Mouse (Mus musculus) heart, adult 8-10 months (tissue): ENCODE measurements around the gene Spata16. TPM values are rescaled to one million over a fixed set of nuclear protein-coding genes. Genes with fewer than 3 reads are reported as not detected.
"Not testable (repeated sequence)": the region's sequence is repeated elsewhere in the genome, so short reads cannot be mapped to it uniquely, and the experiment has no call there.

Experiments
- DNase-seq: peaks from one replicate; pipeline ENCODE4 v3.0.0; 2022; ENCODE audit warnings: low spot score
- total RNA-seq, 4 experiments: library from RNA; stranded (reverse); gene quantifications; 2 replicates each; pipeline ENCODE4 v1.2.4; 2022

Spata16 gene
- not detected for total RNA-seq

DNA sequence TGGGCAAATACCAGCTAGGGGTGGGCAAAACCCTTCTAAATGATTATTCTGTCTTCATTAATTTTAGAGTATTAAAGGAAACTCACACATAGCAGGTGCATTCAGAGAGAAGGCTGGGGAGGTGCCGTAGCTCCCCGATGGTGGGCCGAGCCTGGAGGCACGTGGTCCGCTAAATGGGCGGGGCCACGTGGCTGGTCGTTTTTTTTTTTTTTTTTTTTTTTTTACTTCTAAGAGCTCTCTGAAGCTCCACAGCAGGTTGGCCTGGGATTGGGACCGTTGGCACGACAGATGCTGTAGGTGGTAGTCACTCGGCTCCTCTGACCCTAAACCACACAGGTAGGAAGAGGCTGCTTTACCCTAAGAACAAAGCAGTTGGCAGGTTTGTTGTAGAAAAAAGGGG is at the start of gene Spata16:
TSS of gene Spata16 (plus strand) at position 219 of the 400 bp plus-strand sequence.
- no peak for DNase-seq

DNA sequence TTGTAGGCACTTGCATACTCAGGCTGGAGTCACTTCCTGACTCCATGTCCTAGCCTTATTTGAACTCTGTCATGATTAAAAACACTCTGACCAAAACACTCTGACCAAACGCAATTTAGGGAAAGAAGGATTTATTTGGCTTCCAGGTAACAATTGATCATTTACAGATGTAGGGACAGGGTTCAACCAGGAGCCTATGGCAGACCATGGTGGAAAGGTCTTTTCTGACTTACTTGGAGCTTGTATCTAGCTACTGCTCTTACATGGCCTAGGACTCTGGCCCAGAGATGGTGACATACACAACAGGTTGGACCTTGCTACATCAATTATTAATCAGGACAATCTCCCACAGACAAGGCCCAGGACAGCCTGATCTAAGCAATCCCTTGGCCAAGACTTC is 32.6 kb upstream of the Spata16 start:
- DNase-seq = no peak

DNA sequence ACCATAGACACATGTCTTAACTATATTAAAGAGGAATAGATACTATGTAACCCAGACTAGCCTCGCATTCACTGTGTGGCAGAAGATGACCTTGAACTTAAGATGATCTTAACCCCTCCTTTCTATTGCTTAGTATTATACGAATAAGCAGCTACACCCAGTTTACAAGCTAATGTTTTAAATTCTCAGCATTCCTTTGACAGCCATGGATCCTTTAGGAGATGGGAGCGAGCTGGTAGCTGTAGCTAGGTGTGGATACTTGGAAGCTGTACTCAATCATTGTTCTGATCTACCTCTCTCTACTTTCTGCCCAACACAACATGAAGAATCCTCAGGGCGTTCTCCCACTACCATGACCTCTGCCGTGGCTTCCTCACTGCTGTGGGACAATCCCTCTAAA is 28.9 kb upstream of the Spata16 start:
- DNase-seq = no peak

DNA sequence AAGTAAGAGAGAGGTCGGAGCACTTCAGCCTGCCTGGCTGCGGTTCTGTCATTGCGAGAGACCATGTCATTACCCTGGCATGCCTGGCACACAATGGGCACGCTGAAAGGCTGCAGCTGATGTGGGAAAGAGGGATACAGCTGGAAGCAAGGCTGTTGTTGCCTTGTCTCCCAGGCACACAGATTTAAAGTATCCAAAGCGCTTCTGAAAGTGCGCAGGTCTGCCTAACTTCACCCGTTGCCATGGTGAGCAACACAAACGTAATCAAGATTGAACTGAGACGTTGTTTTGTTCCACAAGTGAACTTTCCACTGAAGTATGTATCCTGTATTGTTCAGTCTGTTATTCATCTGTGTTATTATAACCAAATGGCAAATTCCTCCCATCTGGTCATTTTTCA is 1.8 kb downstream of the Spata16 start:
- DNase-seq = no peak

DNA sequence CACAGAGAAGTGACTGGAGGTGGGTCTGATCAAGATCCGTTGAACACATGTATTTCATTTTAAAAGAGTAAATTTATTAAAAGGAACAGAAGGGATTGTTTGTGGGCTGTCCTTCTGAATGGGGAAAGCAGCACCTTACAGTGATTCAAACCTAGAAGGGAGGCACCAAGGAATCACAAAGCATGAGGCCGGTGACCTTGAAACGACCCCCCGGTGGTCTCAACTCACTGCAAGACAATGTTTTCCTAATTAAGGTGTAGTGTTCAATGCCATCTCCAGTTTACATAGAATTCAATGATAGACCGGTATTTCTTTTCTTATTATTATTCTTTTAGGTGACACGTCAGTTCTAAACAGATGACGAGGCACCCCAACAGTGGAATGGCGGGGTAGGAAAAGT is 2.4 kb downstream of the Spata16 start:
- no peak for DNase-seq

DNA sequence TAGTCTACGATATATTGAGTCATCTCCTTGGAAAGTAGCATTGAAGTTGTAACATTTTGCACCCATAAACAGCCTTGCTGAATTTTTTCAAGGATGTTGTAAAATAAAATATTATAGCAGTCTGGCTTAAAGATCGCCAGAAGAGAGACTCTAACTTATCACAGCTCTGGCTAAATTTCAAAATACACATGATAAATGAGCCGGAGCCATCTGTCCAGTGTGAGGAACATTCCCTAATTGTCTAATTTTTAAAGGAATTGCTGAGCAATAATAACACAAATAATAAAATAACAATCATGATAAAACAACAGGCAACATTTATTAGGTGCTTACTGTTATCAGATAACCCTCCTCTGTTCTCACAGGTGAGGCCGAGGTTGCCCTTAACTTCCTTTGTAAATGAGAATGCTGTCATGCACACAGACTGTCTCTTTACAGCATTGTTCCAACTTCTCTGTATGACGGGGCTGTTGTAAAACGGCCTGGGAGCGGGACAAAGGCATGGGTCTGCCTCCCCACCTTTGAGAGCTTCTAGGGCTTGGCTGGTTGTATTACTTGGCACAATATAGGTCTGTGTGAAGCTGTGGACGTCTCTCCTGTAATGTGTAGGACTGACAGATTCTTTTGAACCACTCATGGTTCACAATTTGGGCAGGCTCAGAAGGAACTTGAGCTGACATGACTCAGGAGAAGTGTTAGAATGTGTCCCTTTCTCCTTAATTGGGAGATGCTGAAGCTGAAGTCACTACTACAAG is 3.1 kb downstream of the Spata16 start:
- DNase-seq = no peak

DNA sequence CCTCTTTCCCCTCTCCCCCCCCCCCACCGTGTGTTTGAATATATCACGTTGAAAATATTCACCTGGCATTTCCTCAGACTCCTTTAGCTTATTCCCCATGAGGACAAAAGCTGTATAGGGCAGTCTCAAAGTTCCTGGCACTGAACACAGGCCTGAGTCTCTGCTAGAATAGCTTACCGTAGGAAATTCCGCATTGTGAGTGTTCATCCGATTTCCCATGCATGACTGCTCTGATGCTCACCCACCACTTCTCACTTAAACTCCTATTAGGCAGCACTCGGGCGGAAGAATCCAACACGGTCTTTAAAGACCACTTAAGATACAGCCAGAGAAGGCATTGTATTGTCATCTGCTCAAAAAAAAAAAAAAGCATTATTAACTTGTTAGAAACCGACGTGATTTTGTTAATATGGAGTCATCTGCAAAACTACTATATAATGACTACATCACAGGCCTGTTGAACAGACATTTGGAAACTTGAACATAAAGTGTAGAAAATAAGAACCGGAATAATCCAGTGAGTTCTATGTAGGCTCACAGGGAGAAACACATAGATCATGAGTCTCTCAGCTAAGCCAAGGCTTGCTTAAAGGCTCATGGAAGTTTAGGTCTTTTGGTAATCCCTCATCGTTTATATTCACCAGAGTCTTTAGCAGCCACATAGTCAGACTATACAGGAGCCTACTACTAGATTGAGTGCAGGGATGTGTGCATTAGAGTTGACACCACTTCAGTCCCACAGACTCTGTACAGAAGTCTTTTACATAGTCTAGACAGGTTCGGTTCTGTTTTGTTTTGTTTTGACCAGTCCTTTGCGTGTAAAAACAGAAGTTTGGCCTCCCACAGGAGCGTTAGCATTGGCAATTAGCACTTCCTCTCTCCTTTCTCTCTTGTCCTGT is 4.2 kb downstream of the Spata16 start:
- DNase-seq = no peak

DNA sequence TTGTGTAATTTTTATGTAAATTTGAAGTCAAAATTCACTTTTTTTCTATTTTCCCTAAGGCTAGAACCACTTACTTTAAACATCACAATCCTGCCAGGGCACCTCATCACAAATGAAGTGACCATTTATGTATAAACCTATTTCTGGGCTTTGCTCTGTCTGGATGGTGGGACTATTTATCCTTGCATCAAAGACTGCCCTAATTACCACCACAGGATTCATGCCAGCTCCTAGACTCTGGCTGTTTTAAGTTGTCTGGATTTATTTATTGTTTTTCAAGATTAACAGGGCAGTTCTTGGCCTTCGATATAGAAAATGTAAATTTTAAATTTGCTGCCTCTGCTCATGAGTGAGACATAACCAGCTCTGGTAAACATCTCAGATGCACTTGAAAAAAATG is 6.7 kb downstream of the Spata16 start:
- no peak for DNase-seq

DNA sequence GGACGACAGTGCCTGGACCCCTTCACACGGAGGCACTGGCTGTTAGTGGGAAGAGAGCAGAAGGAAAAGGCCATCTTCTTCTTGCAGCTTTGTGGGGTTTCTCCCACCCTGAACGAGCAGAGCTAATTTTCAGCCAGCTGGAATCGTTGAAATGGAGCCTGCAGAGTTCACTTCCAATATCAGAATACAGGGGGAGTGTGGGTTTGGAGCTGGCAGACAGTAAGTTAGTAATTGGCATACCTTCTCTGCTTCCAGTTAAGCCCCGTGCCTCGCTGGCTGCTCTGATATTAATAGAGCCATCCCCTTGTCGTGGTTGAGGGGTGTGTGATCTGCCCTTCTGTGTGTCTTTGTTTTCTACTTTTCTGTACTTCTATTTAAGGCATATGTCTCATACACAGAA is 9.4 kb downstream of the Spata16 start:
- no peak for DNase-seq

DNA sequence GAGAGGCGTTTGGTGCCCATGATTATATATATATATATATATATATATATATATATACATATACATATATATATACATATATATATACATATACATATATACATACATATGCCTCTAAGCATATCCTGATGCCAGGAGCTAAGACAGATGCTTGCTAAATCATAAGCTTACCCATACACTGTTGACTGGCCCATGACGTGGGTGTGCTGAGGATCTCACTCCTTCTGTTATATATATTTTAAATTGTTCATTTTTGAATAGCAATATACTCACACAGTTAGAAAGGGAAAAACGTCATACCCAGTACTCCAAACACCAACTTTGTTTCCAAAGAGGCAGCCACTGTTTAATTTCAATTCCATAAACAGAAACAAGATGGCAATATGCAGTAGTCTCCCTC is 48.4 kb downstream of the Spata16 start:
- no peak for DNase-seq

DNA sequence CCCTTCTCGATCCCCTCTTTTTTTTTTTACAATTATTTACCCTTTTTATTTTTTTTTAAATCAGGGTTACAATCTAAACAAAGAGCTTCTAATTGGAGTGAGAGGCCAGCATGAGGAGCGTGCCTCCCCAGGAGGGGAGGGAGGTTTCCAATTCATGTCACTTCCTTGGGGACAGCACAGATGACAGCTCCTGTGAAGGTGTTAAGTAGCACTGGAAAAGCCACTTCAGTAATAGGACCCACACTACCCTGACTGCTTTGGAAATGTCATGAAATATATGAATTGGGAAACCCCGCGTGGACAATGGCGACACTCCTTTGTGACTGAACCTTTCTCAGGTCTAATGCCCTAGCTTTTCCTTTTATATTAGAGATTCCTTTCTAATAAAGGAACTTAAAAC is 72.1 kb downstream of the Spata16 start:
- not testable (repeated sequence) for DNase-seq

DNA sequence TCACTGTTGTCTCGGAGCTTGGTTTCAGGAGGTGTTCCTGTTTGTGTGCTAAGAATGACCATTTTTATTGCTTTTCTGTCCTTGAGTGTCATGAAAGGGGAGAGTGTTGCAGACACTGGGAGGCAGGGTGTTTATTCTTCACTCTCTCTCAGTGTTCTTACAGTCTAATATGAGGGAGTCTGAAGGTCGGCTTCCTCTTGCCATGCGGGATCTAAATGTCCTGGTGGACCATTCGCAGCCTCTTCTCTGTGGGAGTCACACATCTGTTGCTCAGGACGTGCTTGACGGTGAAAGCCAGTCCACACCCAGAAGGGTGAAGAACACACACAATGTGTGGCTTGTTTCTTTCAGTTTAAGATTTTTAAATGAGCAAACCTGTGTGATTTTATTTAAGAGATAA is 90.1 kb downstream of the Spata16 start:
- DNase-seq = no peak

DNA sequence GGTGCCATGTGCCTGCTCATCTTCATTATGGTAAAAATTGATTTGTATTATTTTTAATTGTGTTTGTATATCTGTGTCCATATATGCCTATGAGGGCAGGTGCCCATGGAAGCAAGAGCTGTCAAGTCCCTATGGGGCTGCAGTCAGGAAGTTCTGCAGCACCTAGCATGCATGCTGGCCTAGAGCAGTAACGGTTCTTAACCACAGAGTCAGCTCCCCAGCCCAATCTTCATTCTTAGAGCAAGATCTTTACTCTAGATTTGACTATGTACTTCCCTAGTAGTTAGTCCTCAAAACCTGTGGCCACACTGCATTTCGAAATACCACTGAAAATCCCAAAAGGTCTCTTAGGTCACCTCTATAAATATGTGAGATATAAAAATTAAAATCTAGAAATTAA is 113.1 kb downstream of the Spata16 start:
- DNase-seq = no peak

DNA sequence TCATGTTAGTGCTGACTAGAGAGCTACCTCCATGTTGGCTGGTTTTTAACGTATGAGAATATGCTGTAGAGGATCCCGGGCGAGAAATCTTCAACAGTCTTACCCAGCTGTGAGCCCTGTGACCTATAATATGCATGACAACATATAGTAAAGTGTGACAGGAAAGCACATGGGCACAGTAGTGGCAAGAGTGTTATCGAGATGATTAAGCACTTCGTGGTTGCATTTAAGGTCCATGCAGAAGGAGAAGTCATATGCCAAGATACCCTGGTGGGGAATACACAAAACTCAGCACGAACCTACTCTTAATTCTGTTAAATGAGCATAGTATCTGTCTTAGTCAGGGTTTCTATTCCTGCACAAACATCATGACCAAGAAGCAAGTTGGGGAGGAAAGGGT is 115.0 kb downstream of the Spata16 start:
- no peak for DNase-seq

DNA sequence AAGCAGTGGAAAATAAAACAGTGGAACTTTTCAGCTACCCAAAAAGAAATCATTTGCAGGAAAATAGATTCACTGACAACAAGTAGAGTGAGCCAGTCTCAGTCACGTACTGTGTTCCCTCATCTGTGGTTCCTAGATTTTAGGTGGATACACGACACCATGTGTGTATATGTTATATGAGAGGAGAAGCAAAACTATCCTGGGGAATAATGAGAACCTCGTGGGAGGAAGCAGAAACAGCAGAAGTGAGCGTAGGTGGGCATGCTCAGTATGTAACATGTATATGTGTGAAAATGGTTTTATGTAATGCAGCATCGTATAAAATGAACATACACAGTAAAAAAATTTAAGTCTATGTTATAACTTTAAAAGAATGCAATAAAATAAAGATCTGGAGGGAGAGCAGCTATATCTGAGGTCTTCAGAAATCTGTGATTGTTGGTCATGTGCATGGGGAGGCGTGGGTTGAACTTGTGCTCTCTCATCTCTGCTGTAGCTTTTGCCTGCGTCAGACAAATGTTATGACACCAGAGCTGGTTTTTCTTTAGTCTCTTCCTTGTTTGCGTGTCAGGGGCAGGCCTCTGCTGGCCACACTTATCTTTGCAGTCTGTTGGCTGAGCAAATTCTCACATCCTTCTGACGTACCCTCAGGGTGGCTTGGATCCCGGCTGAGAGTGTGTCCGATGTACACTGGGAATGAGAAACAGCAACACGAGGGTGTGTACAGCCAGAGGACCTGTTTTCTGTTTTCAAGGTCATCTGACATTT is 156.1 kb downstream of the Spata16 start:
- DNase-seq = no peak

DNA sequence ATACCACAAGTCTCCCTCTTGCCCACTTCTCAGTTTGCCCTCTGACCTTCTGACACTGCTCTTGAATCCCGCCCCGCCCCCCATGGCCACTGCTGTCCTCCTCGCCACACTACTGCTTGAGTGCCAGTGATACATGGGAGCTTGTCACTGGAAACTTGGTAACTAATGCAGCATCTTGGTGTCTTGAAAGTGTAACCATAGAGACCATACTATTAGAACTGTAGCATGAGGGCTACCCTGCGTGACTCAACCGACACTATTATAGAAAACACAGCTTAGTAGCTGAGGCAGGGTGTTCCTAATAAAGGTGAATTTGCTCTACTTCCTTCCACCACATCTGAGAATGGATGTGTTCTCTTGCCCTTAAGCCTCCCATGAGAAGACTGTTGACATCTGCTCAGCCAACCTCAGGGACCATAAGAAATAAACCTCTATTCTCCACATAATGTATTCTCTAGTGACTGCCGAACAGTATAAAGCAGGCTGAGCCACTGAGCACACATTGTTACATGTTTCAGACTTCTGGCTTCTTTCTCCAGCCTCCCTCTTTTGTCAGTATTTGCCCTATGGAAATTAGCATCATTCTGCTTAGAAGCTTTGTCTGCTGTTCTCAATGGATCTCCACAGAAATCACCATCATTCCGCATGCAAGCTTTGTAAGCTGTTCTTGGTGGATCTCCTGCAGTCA is 158.6 kb downstream of the Spata16 start:
- DNase-seq = no peak

DNA sequence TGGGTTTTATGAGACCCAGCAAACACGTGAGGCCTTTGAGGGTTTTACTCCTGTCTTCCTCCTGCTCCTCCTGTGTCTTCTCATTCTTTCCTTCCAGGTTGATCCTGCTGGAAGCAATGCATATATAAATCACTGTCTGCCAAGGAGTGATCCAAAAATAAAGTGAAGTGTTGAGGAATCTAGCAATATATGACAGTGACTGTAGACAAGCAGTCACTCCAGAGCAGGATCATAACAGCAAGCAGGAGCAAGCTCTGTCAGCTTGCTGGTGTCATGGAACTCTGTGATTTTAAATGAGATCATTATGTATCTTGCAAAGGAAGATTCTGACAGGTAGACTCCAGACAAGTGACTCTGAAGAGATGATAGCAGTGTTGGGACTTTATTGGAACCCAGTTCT is 159.5 kb downstream of the Spata16 start:
- DNase-seq = no peak

DNA sequence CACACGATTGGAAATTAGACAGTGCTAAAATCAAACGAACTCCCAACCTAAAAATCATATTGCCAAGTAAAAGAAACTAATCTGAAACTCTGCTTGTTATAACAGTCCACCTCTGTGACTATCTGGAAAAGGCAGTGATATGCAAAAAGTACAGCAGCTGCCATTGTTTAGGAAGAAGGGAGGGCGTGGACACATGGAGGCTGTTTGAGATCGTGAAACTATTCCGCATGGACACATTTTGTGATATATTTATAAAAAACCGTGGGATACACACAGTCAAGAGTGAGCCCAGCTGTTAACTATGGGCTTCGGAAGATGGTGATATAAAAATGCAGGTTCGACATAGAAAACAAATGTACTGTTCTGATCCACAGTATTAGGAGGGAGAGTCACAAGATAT is 176.9 kb downstream of the Spata16 start:
- no peak for DNase-seq

DNA sequence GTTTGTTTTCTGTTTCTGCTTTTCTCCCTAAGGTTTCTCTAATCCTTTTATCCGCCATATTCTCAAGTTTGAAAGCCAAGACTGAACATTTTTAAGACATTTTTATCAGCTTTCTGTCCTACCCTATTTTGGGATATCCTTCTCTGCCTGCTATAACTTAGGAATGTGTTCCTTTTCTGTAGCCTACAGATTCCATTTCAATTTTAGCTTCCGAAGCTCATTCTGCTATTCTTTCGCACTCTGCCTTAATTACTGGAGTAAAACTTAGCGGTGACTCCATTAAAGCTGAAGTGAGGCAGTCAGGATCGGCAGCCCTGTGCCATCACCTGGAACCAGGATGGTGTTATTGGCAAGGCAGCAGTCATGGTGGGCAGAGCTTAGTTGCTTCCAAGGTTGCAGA is 178.3 kb downstream of the Spata16 start:
- DNase-seq = no peak

DNA sequence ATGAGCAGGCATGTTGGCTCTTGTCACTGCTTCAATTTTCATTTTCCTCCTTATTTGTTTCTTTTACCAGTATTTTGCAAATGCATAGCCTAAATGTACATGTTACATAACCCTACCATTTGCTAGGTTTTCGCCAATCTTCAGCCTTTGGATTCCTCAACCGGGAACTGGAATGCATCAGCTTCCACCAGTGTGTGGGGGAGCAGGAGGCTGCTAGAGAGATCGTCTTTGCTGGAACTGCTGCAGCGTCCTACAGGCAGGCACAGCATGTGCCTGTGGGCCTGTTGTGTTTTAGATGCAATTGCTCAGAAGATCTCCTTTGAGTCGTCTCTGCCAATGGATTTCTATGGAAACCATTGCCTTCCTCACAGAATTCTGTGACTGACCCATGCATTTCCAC is 182.0 kb downstream of the Spata16 start:
- DNase-seq = no peak

DNA sequence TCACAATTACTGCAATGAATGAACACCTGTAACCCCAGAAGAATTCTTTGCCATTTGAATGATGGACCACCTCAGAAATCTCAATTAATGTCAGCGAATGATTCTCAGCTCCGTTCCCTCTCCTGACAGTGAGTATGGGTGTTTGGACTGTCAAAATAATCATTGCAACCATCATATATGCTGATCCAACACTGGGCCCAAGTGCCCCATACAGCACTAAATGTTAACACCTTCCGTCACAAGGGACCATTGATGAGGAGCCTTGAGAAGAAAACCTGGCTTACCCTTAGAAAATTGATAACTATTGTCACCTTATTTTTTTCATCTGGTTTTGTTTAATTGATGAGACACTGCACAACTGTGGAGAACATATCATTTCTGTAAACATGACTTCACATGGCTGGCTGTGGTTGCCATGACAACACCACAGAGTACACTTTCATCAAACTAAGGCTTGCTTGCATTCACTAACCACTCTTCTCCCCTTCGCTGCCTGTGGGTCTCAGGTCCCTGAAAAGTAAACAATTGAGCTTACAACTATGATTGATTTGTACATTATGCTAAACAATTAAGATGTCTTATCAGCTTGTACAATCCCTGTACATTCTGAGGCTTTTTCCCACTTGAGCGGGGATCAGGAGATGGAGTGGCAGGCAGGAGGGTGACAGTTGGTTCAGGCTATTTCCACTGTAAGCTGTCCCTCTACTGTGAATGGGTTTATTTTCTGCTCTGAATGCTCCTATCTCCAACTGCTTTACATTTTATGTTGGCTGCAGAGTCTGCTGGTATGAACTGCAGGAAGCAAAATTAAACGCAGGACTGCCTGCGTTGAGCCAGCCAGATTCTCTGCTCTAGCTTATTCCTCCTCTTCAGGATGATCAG is 189.8 kb downstream of the Spata16 start:
- no peak for DNase-seq
